Mouse (Mus musculus): ENCODE data around the gene Gcsam. TPM values are rescaled to one million over a fixed set of nuclear protein-coding genes. Genes with fewer than 3 reads are reported as not detected.

The Gcsam gene
- polyA plus RNA-seq, 1 experiment from 2014 or later = 0.16 TPM

Other genes with a start within 250 kb of the Gcsam start
- 9.9 and 11.4 TPM in 2 replicates for gene Cd200, start 201.3 kb upstream of the Gcsam start, polyA plus RNA-seq (2014; fragmentation: Nextera tagmentation; extraction: Ambion mirVana)
- gene Gm609, start 117.4 kb upstream of the Gcsam start, polyA plus RNA-seq (2014; fragmentation: Nextera tagmentation; extraction: Ambion mirVana) = not detected in 2 replicates
- not detected in 2 replicates for gene Gm17783, start 78.3 kb upstream of the Gcsam start, polyA plus RNA-seq (2014; fragmentation: Nextera tagmentation; extraction: Ambion mirVana)
- not detected in 2 replicates for gene Slc9c1, start 75.1 kb upstream of the Gcsam start, polyA plus RNA-seq (2014; fragmentation: Nextera tagmentation; extraction: Ambion mirVana)
- 0.17 and 0.19 TPM in 2 replicates for gene BC016579, start 43.7 kb downstream of the Gcsam start, polyA plus RNA-seq (2014; fragmentation: Nextera tagmentation; extraction: Ambion mirVana)
- 0.09 and 0.31 TPM in 2 replicates for gene Tmprss7, start 83.3 kb downstream of the Gcsam start, polyA plus RNA-seq (2014; fragmentation: Nextera tagmentation; extraction: Ambion mirVana)
- 16.3 and 18.3 TPM in 2 replicates for gene Tagln3, start 114.2 kb downstream of the Gcsam start, polyA plus RNA-seq (2014; fragmentation: Nextera tagmentation; extraction: Ambion mirVana)
- 28.7 and 29.3 TPM in 2 replicates for gene Abhd10, start 132.6 kb downstream of the Gcsam start, polyA plus RNA-seq (2014; fragmentation: Nextera tagmentation; extraction: Ambion mirVana)

All from heart, embryonic 11.5 days (tissue).